Mouse (Mus musculus): ENCODE results near the gene Lars2. TPM values are rescaled to one million over a fixed set of nuclear protein-coding genes. Genes with fewer than 3 reads are reported as not detected.
"Not testable (repeated sequence)": the region's sequence is repeated elsewhere in the genome, so short reads cannot be mapped to it uniquely, and the experiment has no call there.

The Lars2 gene
- total RNA-seq (2015) (2,599 and 2,847 TPM in 2 replicates), total RNA-seq (2017) (12.8 and 16.2 TPM in 2 replicates)

DNA sequence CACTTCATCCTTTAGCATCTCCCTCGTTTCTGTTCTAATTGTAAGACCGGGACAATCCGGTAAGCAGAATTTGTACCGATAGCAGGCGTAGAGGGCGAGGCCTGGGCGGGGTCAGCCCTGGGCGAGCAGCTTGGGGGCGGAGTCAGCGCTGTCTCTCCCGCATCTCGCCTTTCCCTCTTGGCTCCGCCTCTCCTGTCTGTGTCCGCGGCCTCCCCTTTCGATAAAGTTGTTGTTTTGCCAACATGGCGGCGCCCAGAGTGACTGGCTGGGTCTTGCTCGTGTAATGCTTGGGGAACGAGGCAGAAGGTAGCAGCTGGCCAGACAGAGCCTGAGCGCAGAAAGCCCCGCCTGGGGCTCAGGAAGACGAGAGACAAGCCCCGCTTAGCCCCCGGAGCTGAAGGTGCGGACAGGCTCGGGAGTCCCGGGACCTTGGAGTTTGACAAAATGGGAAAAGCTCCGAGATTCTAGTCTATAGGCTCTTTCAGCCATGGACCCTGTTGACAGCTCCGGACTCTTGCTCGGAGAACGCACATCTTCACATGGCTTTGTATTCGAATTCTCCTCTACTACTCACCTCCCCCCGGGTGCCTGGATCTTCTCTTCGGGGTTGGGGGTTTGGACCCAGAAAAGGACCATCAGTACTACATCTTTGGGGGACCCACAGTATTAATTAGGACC lies at the start of gene Lars2:
Lars2 (plus strand) TSS at position 220 of the 678 bp plus-strand sequence.
- peak; percentile 99 for ATAC-seq (ENCODE audit: poor library complexity, severe bottlenecking)

DNA sequence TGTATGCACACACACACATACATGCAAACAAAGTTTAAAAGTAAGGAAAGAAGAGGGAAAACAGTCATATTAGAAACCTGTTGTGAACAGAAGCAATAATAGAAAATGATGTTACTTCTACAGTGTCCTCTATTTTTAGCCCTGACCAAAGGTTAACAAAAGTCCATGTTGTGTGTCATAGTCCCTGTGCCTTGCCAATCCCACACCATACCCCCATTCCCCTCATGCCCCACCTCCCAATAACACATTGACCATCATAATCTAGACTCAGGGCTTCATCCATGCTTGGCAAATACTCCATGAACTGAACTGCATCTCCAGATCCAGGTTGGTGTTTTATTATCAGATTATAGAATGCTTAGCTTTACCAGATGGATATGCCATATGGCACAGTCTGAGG lies 40.6 kb upstream of the Lars2 start:
- no peak for ATAC-seq (ENCODE audit: poor library complexity, severe bottlenecking)

DNA sequence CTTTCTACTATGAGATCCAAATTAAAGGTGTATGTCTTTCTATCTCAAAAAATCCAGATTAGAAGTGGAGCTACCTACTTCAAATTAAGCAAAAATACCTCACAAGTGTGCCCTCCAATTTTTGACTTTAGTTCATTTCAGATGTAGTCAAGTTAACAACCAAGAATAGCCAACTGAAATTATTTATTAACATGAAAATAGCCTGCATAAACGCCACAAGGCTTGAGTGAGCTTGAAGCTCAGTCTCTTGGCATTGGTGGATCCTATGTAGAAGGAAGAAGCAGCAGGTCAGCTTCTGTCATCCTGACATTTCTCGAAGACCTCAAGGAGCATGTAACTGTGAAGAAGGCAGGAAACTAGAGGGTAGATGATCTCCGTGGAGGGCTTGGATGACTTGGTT lies 38.4 kb upstream of the Lars2 start:
- no peak for ATAC-seq (ENCODE audit: poor library complexity, severe bottlenecking)

DNA sequence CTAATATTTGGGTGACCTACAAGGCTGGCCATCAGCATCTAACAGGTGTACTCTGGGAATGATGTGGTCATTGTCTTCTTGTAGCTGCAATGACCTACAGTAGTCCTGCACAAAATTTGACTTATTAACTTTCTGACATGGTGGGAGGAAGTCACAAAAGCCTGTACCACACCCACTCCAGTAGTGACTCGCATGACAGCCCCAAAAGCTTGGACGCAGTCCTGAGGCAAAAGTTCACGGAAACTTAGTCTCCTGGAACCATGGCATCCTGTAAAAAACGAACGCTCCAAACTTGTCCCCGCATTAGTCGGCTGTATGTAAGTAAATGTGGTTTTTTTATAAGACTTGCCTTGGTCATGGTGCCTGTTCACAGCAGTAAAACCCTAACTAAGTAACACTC lies 36.9 kb upstream of the Lars2 start:
- no peak for ATAC-seq (ENCODE audit: poor library complexity, severe bottlenecking)

GRCm38 (mm10) chr9:123330271-123330670 lies 36.5 kb upstream of the Lars2 start:
- ATAC-seq (ENCODE audit: poor library complexity, severe bottlenecking) = not testable (repeated sequence)

DNA sequence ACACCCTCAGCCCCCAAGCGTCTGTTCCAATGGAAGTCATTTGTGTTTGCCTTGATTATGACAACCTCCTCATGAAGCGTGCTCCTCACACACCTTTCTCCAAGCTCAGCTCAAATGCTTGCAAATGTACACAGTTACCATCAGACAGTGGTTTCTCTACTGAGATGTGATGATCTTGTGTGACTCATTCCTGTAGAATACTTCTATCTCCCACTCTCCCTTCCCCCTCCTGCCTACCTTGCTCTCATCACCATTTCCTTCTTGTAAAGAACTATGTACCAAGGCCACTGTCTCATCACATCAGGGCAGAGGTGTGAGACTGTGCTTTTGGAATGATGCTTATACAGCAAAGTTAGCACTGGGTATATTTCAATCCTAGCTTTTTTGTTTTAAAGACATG lies 33.2 kb upstream of the Lars2 start:
- ATAC-seq (ENCODE audit: poor library complexity, severe bottlenecking) = no peak

DNA sequence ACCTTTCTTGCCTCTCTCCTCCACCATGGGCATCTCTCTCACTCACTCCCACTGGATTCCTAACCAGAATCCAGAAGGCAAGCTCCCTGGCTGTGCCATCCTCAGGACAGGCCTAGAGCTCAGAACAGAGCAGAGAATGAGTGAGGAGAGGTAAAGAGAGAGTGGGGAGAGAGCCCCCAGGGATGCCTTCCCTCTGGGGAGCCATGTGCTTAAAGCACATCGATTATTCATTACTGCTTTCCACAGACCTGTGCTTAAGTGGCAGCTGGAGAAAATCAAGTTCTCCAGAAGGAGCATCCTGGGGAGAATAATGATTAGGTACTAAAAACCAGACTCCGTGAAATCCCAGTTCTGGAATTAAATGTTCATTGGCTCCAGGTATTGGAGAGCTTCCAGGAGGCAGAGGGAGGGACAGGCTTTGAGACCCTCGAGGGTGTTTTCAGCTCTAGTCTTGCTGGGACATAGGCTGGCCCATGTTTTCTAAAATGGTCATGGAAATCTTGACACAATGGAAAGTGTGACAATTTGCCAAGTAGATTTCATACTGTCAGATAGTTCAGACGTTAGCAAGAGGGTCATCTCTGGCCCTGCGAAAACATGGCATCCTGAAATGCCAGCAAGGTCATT lies 31.6 kb upstream of the Lars2 start:
- ATAC-seq (ENCODE audit: poor library complexity, severe bottlenecking) = no peak

- no peak for ATAC-seq (ENCODE audit: poor library complexity, severe bottlenecking)
These were observed 27.0 kb upstream of the Lars2 start for GRCm38 (mm10) chr9:123339651-123340144.

DNA sequence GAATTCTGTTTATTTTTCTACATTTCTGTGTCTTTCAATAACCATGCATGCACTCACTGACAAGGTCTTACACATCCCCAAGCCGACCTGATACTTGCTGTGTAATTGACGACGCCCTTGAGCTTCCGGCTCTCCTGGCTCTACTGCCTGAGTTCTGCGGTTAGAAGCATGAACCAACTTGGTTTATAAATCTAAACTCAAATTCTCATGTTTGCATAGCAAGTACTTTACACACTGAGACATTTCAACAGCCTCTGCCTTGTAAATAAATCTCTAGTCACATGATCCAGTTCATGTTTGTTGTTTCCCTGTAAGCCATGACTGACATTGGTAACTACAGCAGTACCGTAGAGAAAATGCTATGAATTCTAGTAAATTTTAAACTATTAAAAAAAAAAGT lies 25.5 kb upstream of the Lars2 start:
- ATAC-seq (ENCODE audit: poor library complexity, severe bottlenecking) = no peak

- ATAC-seq (ENCODE audit: poor library complexity, severe bottlenecking) = no peak
These were observed 23.7 kb upstream of the Lars2 start for GRCm38 (mm10) chr9:123343069-123343468.

DNA sequence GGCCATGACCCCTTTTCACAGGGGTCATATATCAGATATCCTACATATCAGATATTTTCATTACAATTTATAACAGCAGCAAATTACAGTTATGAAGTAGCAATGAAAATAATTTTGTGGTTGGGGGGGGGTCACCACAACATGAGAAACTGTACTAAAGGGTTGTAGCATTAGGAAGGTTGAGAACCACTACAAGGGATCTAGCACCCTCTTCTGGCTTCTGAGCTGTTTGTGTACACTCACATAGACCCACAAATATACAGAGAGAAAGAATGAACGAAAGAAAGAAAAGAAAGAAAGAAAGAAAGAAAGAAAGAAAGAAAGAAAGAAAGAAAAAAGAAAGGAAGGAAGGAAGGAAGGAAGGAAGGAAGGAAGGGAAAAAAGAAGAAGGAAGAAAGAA lies 17.4 kb upstream of the Lars2 start:
- ATAC-seq (ENCODE audit: poor library complexity, severe bottlenecking) = not testable (repeated sequence)

GRCm38 (mm10) chr9:123359981-123360380 lies 6.7 kb upstream of the Lars2 start:
- no peak for ATAC-seq (ENCODE audit: poor library complexity, severe bottlenecking)

DNA sequence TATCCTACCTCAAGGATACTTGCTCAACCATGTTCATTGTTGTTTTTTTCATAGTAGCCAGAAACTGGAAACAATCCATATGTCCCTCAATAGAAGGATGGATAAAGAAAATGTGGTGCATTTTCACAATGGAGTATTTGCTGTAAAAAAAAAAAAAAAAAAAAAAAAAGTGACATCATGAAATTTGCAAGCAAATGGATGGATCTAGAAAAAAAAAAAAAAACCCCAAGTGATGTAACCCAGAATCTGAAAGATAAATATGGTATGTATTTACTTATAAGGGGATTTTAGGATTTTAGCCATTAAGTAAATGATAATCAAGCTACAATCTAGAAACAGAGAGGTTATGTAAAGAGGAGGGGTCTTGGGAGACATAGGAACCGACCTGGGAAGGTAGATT lies 1.4 kb upstream of the Lars2 start:
- no peak for ATAC-seq (ENCODE audit: poor library complexity, severe bottlenecking)

DNA sequence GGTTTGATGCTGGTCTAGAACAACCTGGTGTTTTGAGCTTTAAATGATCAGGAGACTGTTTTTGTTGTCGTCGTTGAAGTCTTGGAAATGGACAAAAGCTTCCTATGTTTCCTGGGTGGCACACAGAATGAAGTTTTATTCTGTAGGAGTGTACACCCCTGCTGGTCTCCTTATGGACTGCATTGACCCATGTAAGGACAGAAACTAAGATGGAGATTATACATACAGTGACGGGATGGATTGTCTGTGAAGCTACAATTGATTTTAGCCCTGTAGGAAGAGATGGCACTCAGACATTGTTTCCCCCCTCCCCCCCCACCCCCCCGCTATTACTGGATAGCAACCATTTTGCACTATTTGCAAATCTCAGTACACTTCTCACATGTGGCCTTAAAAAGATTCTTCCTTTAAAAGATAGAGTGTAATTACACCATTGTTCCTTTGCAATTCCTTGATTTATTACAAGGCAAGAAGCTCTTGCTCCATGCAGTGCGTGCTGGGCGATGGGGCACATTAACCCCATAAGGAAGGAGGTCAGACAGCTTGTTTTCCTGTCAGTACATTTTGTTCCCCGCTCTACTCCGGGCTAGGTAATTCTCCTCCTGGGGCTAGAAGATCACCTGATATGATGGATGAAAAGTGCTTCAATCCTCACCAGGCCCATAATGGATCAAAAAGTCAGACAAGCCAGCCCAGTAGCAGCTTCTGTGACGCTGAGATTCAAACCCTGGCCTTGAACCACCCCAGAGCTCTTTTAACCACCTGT lies 602 bp upstream of the Lars2 start:
- ATAC-seq (ENCODE audit: poor library complexity, severe bottlenecking) = peak; percentile 4; the same call in 1 of the 2 replicates

- ATAC-seq (ENCODE audit: poor library complexity, severe bottlenecking) = no peak
These were observed 909 bp downstream of the Lars2 start for GRCm38 (mm10) chr9:123367636-123368035.

- no peak for ATAC-seq (ENCODE audit: poor library complexity, severe bottlenecking)
These were observed 15.7 kb downstream of the Lars2 start for GRCm38 (mm10) chr9:123382399-123382798.

DNA sequence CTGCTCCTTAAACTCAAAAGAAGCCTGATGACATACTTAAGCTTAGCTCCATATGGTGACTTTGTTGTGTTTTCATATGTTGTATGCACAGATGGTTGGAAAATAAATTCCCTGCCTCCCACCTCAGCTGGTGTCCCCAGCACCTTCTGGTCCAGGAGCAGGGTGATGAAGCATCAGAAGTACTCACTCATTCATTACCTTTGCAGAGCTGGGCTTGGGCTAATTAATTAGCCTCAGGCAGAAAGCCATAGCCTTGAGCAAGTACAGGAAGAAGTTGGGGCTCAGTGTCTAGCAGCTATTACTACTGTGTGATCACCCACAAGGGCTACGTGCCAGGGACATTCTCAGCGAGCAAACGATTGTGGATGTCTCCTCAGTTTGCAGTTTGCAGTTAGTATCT lies 18.0 kb downstream of the Lars2 start:
- no peak for ATAC-seq (ENCODE audit: poor library complexity, severe bottlenecking)

DNA sequence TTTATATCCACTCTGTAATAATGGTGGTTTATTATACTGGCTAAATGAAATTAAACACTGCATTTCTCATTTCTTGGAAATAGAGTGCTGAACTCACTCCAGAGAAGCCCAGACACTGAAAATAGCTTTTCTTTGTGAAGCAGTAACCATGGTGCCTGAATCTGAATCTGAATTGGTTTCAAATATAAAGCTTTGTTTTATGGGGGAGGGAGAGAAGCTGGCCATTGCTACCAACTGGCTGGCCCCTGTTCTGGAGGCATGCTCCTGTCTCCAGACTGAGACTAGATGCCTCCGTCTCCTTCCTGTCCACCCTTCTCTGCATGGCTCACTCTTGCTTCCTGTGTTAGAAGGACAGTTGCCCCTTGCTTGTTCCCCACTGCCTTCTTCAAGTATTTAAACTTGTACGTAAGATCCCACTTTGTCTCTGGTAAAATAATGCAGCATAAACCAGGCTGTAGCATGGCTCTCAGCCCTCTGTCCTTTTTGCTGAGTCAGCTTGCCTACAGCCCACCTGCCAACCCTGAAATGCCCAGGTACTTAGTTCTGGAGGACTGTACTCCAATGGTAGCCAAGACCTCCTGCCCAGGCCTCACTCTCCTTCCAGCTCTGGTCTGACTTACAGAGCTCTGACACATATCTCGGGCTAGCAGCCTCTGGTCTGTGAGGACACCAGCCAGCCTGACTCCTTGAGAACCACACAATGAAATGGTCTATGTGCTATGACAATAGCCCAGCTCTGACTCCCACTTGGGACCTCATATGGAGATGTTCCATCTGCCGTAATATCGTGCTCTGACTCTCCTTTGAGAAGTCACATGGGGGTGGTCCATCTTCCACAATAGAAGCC lies 18.8 kb downstream of the Lars2 start:
- no peak for ATAC-seq (ENCODE audit: poor library complexity, severe bottlenecking)

DNA sequence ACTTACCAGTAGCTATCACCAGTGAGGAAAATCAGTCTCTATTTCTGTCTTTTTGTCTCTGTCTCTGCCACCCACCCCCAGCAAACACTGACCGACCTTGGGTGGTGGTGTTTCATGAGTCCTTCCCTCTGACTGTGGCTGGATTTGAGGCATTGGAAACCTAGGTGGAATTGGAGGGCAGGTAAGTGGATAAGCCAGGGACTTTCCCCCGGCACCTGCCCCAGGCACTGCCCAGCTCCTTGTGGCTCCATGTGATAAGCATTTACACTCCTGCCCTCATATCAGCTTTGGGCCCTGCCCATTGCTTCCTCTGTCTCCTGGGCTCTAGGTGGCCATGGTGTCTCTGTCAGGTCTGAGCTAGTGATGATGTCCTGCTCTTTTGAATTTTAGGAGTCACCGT lies 19.6 kb downstream of the Lars2 start:
- ATAC-seq (ENCODE audit: poor library complexity, severe bottlenecking) = no peak

- ATAC-seq (ENCODE audit: poor library complexity, severe bottlenecking) = peak; percentile 57; the same call in 1 of the 2 replicates
These were observed 21.6 kb downstream of the Lars2 start for GRCm38 (mm10) chr9:123388087-123389007.

Data from megakaryocyte, adult 5-6 weeks (primary cell).